Mouse (Mus musculus) CH12F3 (cell line): ENCODE measurements around the gene Gnptab.

Source experiments
- in situ Hi-C: fragments of 300-500 bp; cut with MboI; formaldehyde crosslinking; loops from 2 replicates; pipeline ENCODE4 v1.14.3; 2020; ENCODE audit warnings: low sequenced_read_pairs

Gene Gnptab

DNA sequence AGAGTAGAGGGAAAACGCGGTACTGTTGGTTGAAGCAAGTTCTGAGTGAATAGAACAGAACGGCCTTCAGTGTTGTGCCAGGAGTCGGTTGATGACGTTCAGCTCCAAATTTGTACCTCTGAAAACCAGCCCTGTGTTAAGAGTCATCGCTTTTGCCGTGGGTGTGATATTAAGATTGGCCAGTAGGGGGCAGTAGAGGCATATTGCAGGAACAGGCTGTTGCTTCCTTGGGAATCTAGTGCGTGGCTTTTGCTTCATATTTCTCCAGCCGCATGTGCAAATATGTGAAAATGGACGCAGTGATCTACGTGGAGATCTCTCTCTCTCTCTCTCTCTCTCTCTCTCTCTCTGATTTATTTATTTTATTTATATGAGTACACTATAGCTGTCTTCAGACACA is 2.2 kb upstream of the Gnptab start:
- in situ Hi-C loops: no loop called here

GRCm38 (mm10) chr10:88377666-88378065 is 1.3 kb upstream of the Gnptab start:
- in situ Hi-C loops: no loop called here

DNA sequence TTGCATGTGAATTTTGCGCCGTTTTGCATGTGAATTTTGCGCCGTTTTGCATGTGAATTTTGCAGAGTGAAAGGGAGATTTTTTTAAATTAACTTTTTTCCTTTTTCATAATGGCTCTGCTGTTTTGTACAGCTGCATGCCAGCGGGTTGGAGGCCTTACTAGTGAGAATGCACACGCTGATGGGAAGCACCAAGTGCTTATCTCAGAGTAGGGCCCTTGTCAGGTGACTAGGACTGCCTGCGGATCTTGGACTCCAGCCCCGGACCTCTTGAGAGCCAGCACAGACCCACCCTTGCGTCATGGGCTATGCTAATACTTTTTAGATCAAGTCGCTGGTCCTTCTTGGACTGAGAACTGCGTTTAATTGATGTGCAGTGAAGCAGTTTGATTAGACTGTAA is 1.1 kb downstream of the Gnptab start:
- in situ Hi-C loops: loop anchor here (5.0 kb wide), 1 partner anchor 47 kb away; no protein-coding TSS in a partner anchor

DNA sequence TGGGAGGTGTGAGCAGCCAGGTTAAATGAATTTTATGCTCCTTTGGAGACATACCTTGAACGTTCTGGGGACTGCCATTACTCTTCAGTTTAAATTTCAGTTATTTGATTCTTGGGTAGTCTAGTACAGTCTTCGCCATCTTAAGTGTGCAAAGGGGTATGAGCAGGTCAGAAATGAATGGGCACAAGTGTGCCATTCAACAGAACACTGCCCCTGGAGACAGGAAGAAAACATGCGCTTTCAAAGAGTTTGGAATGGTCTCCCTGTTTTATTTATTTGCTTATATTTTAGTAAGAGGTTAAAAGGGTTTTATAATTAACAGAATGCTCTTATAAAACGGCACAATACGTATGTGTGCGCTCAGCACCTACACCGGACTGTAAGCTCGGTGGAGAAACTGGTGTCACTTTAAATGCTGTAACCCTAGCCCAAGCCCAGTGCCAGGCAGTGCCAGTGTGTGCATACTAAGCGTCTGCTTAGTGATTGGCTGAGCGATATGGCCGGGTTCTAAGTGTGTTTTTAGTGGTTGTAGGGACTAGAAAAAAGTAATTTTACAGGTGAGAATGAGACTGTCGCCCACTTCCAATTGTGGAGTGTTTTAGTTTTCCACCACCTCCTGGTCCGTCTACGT is 1.6 kb downstream of the Gnptab start:
- in situ Hi-C loops: loop anchor here (5.0 kb wide), 1 partner anchor 47 kb away; no protein-coding TSS in a partner anchor

- in situ Hi-C loops: loop anchor here (5.0 kb wide), 1 partner anchor 46 kb away; no protein-coding TSS in a partner anchor
These were observed 2.4 kb downstream of the Gnptab start for GRCm38 (mm10) chr10:88381286-88381685.

- in situ Hi-C loops: loop anchor here (5.0 kb wide), 1 partner anchor 45 kb away; no protein-coding TSS in a partner anchor
These were observed 3.1 kb downstream of the Gnptab start for GRCm38 (mm10) chr10:88382009-88382408.

- in situ Hi-C loops: loop anchor here (5.0 kb wide), 1 partner anchor 44 kb away; no protein-coding TSS in a partner anchor
These were observed 4.5 kb downstream of the Gnptab start for GRCm38 (mm10) chr10:88383479-88383878.

DNA sequence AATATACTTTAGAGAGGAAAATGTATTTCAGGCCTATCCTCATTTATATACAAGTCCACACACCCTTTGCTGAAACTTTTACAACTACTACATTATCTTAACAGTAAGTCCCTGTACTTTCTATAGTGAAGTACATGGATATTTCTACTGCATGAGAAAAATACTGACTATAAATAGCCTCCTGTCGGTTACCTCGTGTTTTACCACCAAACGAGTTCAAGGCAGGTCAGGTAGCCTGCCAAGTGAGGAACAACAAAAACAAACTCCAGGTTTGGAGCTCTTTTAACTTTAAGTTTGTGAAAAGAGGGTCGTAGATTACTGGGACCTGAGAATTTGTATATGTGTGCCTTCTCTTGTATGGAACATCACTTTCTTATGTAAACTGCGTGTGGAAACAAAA is 5.1 kb downstream of the Gnptab start:
- in situ Hi-C loops: loop anchor here (5.0 kb wide), 1 partner anchor 43 kb away; no protein-coding TSS in a partner anchor

GRCm38 (mm10) chr10:88385290-88385689 is 6.4 kb downstream of the Gnptab start:
- in situ Hi-C loops: no loop called here

- in situ Hi-C loops: no loop called here
These were observed 6.8 kb downstream of the Gnptab start for GRCm38 (mm10) chr10:88385758-88386157.

- in situ Hi-C loops: no loop called here
These were observed 7.3 kb downstream of the Gnptab start for GRCm38 (mm10) chr10:88386251-88386650.

GRCm38 (mm10) chr10:88389576-88389975 is 10.6 kb downstream of the Gnptab start:
- in situ Hi-C loops: no loop called here

GRCm38 (mm10) chr10:88390096-88390790 is 11.3 kb downstream of the Gnptab start:
- in situ Hi-C loops: no loop called here

DNA sequence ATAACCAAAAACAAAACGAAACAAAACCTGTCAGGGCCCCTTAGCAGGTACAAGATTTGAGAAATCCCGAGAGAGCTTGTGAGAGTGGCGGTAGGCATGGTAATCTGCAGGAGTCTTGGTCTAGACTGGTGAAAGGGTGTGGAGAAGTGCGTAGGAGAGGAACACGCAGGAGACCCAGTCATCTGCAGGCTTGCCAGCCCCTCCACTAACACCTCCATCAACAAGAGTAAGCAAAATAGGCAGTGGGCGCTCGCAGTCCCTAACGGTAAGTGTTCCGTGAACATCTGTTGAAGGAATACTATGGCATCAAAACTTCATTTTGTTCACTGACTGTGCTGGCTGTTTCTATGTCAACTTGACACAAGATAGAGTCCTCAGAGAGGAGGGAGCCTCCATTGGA is 12.6 kb downstream of the Gnptab start:
- in situ Hi-C loops: no loop called here

DNA sequence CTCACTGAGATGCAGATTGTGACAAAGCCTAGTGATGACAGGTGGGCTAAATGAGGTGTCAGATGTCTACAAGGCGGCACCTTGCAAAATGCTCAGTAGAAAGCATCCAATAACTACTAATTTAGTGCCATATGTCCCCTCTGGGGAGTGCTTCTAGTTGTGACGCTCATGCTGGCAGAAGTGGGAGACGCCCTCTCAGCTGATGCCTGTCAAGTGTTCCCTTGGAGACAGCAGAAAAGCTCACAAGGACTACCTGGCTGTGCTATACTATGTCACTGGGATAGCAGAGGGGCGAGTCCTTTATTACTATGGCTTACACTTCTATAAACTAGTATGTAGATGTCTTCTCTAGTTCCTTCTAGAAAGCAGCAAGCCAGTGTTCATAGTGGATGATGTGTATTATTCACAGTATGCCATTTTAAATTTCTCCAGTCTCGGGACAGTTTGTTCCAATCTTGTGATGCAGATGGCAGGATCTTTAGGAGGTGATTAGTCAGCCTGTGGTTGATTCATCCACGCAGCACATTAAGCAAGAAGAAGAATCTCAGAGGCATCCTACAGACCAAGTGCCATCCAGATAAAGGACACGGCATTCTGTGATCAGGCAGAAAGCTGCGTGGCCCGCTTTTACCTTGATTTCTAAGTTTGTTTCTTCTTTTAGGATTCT is 13.4 kb downstream of the Gnptab start:
- in situ Hi-C loops: no loop called here

DNA sequence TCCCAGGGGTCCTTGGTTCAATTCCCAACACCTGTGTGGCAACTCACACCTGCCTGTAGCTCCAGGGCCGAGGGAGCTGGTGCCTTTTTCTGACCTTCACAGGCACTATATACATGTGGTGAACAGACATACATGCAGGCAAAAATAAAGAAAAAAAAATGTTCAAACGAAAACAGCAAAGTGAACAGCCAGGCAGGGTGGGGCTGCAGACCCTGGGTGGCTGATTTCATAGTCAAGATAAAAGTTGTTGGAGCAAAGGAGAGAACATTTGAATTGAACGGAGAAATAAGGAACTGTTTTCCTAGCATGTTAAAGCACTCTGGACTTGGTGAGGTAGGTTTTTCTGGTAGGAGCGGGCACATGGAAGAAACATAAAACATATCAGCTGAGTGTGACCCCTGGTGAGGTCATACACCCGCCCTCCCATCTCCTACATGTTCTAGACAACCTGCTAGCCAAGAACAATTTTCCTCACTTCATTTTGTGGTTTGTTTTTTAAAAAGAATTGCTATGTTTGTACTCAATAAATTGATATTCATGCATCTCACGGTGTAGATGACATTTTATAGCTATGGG is 19.8 kb downstream of the Gnptab start:
- in situ Hi-C loops: no loop called here

- in situ Hi-C loops: no loop called here
These were observed 20.3 kb downstream of the Gnptab start for GRCm38 (mm10) chr10:88399271-88399670.

DNA sequence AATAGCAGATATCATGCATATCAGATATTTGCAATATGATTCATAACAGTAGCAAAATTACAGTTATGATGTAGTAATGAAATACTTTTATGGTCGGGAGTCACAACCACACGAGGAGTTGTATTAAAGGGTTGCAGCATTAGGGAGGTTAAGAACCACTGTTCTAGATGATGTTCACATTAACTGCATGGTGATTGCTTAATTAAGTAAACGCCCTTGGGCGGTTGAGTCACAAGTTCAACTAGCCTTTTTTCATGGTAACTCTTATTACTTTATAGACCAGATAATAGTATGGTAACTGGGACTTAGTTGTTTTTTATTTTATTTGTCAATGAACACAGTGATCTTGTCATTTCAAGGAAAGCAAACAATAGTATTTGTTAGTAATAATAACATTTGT is 24.1 kb downstream of the Gnptab start:
- in situ Hi-C loops: no loop called here

DNA sequence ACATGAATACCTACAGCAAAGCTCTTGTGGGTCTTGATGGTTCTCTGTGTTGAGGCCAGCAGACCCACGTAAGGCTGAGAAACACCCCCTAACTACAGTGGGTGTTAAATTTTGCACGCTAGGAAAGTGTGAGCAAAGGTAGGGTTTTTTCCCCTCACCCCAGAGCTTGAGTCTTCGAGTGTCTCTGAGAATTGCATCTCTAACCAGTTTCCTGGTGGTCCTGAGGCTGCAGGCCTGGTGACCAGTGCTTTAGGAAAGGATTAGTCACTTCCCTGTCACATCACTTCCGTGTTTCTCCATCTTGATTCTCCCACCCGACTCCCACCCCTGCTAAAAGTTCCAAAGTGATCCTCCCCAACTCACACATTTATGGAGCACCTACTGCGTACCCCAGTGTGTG is 25.3 kb downstream of the Gnptab start:
- in situ Hi-C loops: no loop called here

DNA sequence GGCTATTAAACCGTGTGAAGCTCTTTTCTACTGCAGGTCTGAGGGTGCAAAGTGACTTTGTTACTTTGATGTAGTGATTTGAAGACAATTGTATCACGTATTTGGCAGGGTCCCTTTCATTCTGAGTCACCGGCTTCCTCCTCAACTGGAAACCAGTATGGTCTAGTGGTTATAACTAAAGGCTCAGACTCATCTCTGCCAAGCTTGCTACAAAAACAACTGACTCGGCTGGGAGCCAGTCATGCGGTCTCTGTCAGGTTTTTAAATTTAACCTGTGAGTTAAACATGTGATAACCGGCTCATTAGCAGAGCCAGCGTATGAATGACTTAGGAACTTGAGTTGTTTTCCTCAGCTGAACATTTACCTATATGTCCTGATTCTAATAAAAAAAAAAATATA is 26.9 kb downstream of the Gnptab start:
- in situ Hi-C loops: no loop called here

GRCm38 (mm10) chr10:88407875-88408631 is 29.1 kb downstream of the Gnptab start:
- in situ Hi-C loops: no loop called here
